Mouse (Mus musculus) bone marrow macrophage, adult 2 months (primary cell): ENCODE measurements around the gene Klk9.

Experiments
- CTCF ChIP-seq: IDR thresholded peaks from 2 replicates; pipeline ENCODE4 v1.5.1; 2012; ENCODE audit warnings: low read depth, mild to moderate bottlenecking, low read length, moderate library complexity
- POLR2A ChIP-seq: IDR thresholded peaks from 2 replicates; pipeline ENCODE4 v1.6.1; 2012; ENCODE audit warnings: mild to moderate bottlenecking, low read depth, low read length, borderline replicate concordance

DNA sequence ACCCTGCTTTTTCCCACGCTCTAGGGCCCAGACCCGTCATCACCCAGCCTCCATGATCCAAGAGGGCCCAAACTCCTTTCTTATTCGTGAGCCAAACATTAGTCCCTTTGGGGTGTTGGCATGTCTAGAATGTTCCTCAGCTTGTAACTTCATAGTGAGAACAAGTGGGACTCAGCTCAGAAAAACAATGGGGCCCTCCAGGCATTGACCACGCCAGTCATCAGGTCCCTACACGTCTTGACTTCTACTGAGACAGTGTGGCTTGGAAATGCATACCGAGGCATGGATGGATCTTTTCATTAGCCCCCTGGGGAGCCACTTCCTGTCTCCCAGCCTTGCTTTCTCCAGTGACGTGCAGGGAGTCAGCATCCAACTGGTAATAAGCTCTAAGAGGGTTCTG lies 8.2 kb downstream of the Klk9 start:
- no peak for TF ChIP-seq CTCF
- no peak for TF ChIP-seq POLR2A
